Mouse (Mus musculus): ENCODE measurements around the gene Cdh4. TPM values are rescaled to one million over a fixed set of nuclear protein-coding genes. Genes with fewer than 3 reads are reported as not detected.

Cdh4 gene
- total RNA-seq (2021): under 1 TPM; 0.79 to 0.89 TPM

GRCm38 (mm10) chr2:179442191-179442540, at the start of gene Cdh4:
Cdh4 (plus strand) TSS chr2:179442431.
- intact Hi-C loops (cut with DNase I): no loop called here
- DNase-seq: peak; percentile 67 to 69

- DNase-seq: no peak
- intact Hi-C loops (cut with DNase I): no loop called here
These were observed 46.8 kb upstream of the Cdh4 start for GRCm38 (mm10) chr2:179395442-179395841.

GRCm38 (mm10) chr2:179399645-179400249, 42.5 kb upstream of the Cdh4 start:
- intact Hi-C loops (cut with DNase I): no loop called here

GRCm38 (mm10) chr2:179410866-179411561, 31.2 kb upstream of the Cdh4 start:
- no peak for DNase-seq

More at GRCm38 (mm10) chr2:179399645-179400249, 42.5 kb upstream of the Cdh4 start:
- no peak for DNase-seq

GRCm38 (mm10) chr2:179412966-179413365, 29.3 kb upstream of the Cdh4 start:
- intact Hi-C loops (cut with DNase I): no loop called here
- no peak for DNase-seq

More at GRCm38 (mm10) chr2:179410866-179411561, 31.2 kb upstream of the Cdh4 start:
- intact Hi-C loops (cut with DNase I): no loop called here

- DNase-seq: no peak
- intact Hi-C loops (cut with DNase I): no loop called here
These were observed 28.0 kb upstream of the Cdh4 start for GRCm38 (mm10) chr2:179414253-179414652.

GRCm38 (mm10) chr2:179414704-179415103, 27.5 kb upstream of the Cdh4 start:
- intact Hi-C loops (cut with DNase I): no loop called here
- DNase-seq: no peak

GRCm38 (mm10) chr2:179415892-179416403, 26.3 kb upstream of the Cdh4 start:
- DNase-seq: no peak
- intact Hi-C loops (cut with DNase I): no loop called here

GRCm38 (mm10) chr2:179416587-179417227, 25.5 kb upstream of the Cdh4 start:
- DNase-seq: no peak

GRCm38 (mm10) chr2:179425602-179426001, 16.6 kb upstream of the Cdh4 start:
- intact Hi-C loops (cut with DNase I): no loop called here
- no peak for DNase-seq

More at GRCm38 (mm10) chr2:179416587-179417227, 25.5 kb upstream of the Cdh4 start:
- intact Hi-C loops (cut with DNase I): no loop called here

GRCm38 (mm10) chr2:179428889-179429288, 13.3 kb upstream of the Cdh4 start:
- no peak for DNase-seq
- intact Hi-C loops (cut with DNase I): no loop called here

GRCm38 (mm10) chr2:179440161-179440560, 2.1 kb upstream of the Cdh4 start:
- DNase-seq: no peak
- intact Hi-C loops (cut with DNase I): no loop called here

GRCm38 (mm10) chr2:179441086-179441485, 1.1 kb upstream of the Cdh4 start:
- intact Hi-C loops (cut with DNase I): no loop called here
- no peak for DNase-seq

- intact Hi-C loops (cut with DNase I): no loop called here
- DNase-seq: peak in 1 of 2 experiments; percentile 1
These were observed 514 bp upstream of the Cdh4 start for GRCm38 (mm10) chr2:179441717-179442116.

- intact Hi-C loops (cut with DNase I): no loop called here
- DNase-seq: peak in 1 of 2 experiments; percentile 50
These were observed 452 bp downstream of the Cdh4 start for GRCm38 (mm10) chr2:179442541-179443225.

GRCm38 (mm10) chr2:179443226-179443815, 1.1 kb downstream of the Cdh4 start:
- DNase-seq: peak; percentile 36 to 39
- intact Hi-C loops (cut with DNase I): no loop called here

- DNase-seq: no peak
- intact Hi-C loops (cut with DNase I): no loop called here
These were observed 1.7 kb downstream of the Cdh4 start for GRCm38 (mm10) chr2:179443959-179444358.

GRCm38 (mm10) chr2:179448256-179448655, 6.0 kb downstream of the Cdh4 start:
- intact Hi-C loops (cut with DNase I): no loop called here
- no peak for DNase-seq

- intact Hi-C loops (cut with DNase I): no loop called here
- no peak for DNase-seq
These were observed 6.8 kb downstream of the Cdh4 start for GRCm38 (mm10) chr2:179449018-179449417.

GRCm38 (mm10) chr2:179459196-179459595, 17.0 kb downstream of the Cdh4 start:
- intact Hi-C loops (cut with DNase I): no loop called here
- no peak for DNase-seq

GRCm38 (mm10) chr2:179459606-179460005, 17.4 kb downstream of the Cdh4 start:
- intact Hi-C loops (cut with DNase I): no loop called here
- DNase-seq: no peak

Measured in heart, postnatal 36 days (tissue).